Mouse (Mus musculus) heart, embryonic 13.5 days (tissue): Measurements from ENCODE around the gene Map1b. TPM values are rescaled to one million over a fixed set of nuclear protein-coding genes. Genes with fewer than 3 reads are reported as not detected.

Experiments used
- ATAC-seq: fragments of 200-750 bp; cut with Nextera tagmentation; 2 replicates; pipeline ENCODE4 v1.8.0; 2017; ENCODE audit warnings: moderate TSS enrichment; ENCODE audit not compliant: insufficient number of reproducible peaks, low FRiP score, low TSS enrichment; ENCODE audit errors: extremely low read depth
- H3K27ac ChIP-seq: fragments of 300-500 bp; sonication (generic); replicated peaks from 2 replicates; pipeline ENCODE4 v1.5.1; 2015; ENCODE audit warnings: moderate library complexity, mild to moderate bottlenecking, inconsistent platforms
- H3K27me3 ChIP-seq: fragments of 300-500 bp; sonication (generic); replicated peaks from 2 replicates; pipeline ENCODE4 v1.6.1; 2015; ENCODE audit warnings: mild to moderate bottlenecking, inconsistent platforms
- H3K36me3 ChIP-seq: fragments of 300-500 bp; sonication (generic); 2 replicates; pipeline ENCODE4 v1.6.1; 2015; ENCODE audit warnings: mild to moderate bottlenecking, inconsistent platforms
- H3K4me1 ChIP-seq: fragments of 300-500 bp; sonication (generic); 2 replicates; pipeline ENCODE4 v1.6.1; 2015; ENCODE audit warnings: inconsistent platforms
- H3K4me2 ChIP-seq: fragments of 300-500 bp; sonication (generic); 2 replicates; pipeline ENCODE4 v1.6.1; 2015; ENCODE audit warnings: inconsistent platforms, mild to moderate bottlenecking, moderate library complexity
- H3K4me3 ChIP-seq: fragments of 300-500 bp; sonication (generic); 2 replicates; pipeline ENCODE4 v1.5.1; 2015; ENCODE audit warnings: moderate library complexity, mild to moderate bottlenecking, inconsistent platforms
- H3K9ac ChIP-seq: fragments of 300-500 bp; sonication (generic); 2 replicates; pipeline ENCODE4 v1.6.1; 2015; ENCODE audit warnings: inconsistent platforms, mild to moderate bottlenecking, moderate library complexity
- H3K9me3 ChIP-seq: fragments of 300-500 bp; sonication (generic); 2 replicates; pipeline ENCODE4 v1.6.1; 2016; ENCODE audit warnings: inconsistent platforms
- WGBS: fragments of 180-500 bp; shearing (Covaris S2); methylation state at CpG from one replicate; pipeline ENCODE4 v1.1.7; 2015; ENCODE audit warnings: mixed read lengths; 5-methylcytosine and 5-hydroxymethylcytosine counted together
- polyA plus RNA-seq: library from polyadenylated mRNA; unstranded; fragments of >200 nt; fragmentation: Nextera tagmentation; extraction: Ambion mirVana; gene quantifications from 2 replicates; pipeline ENCODE4 v1.2.1, GENCODE M21; 2015

Gene Map1b
- polyA plus RNA-seq, 1 experiment from 2014 or later: 111 TPM

- Histone ChIP-seq H3K4me2 (no peak overlapping the region), H3K9me3 (no peaks in the 10 kb centered on the region), H3K4me3 (no peak overlapping the region), H3K4me1 (peaks cover 20% of the 10 kb centered on the region), H3K27ac (no peak overlapping the region), H3K9ac (no peak overlapping the region), H3K36me3 (peaks cover 9% of the 10 kb centered on the region), H3K27me3 (no peaks in the 10 kb centered on the region)
- WGBS: 82% methylated on average over 4 of the region's 4 CpGs
- no peak for ATAC-seq
Observed at GRCm38 (mm10) chr13:99461886-99462285, 54.5 kb downstream of the Map1b start.

GRCm38 (mm10) chr13:99459612-99460011 lies 56.7 kb downstream of the Map1b start:
- ATAC-seq: no peak
- peaks cover 25% of the 10 kb centered on the region for H3K4me1 ChIP-seq
- no peak overlapping the region for H3K4me2 ChIP-seq
- H3K4me3 ChIP-seq: no peak overlapping the region
- H3K27ac ChIP-seq: peak overlapping the region; percentile 41; the same call in 1 of the 2 replicates
- H3K9me3 ChIP-seq: no peaks in the 10 kb centered on the region
- H3K9ac ChIP-seq: no peak overlapping the region
- H3K36me3 ChIP-seq: peaks cover 9% of the 10 kb centered on the region
- H3K27me3 ChIP-seq: no peaks in the 10 kb centered on the region
- WGBS: 57% methylated on average over 4 of the region's 4 CpGs

GRCm38 (mm10) chr13:99458658-99459386 lies 57.5 kb downstream of the Map1b start:
- no peak for ATAC-seq
- WGBS: 65% methylated on average over 12 of the region's 12 CpGs
- H3K27me3 ChIP-seq: no peaks in the 10 kb centered on the region
- peaks cover 9% of the 10 kb centered on the region for H3K36me3 ChIP-seq
- H3K4me1 ChIP-seq: peaks cover 26% of the 10 kb centered on the region
- H3K9me3 ChIP-seq: no peaks in the 10 kb centered on the region
- peak overlapping the region; percentile 41; the same call in 1 of the 2 replicates for H3K27ac ChIP-seq
- no peak overlapping the region for H3K4me2 ChIP-seq
- no peak overlapping the region for H3K4me3 ChIP-seq
- H3K9ac ChIP-seq: no peak overlapping the region

GRCm38 (mm10) chr13:99454977-99455376 lies 61.4 kb downstream of the Map1b start:
- no peaks in the 10 kb centered on the region for H3K27me3 ChIP-seq
- H3K27ac ChIP-seq: peak overlapping the region; percentile 12; the same call in 1 of the 2 replicates
- ATAC-seq: no peak
- H3K9me3 ChIP-seq: no peaks in the 10 kb centered on the region
- no peak overlapping the region for H3K4me3 ChIP-seq
- H3K9ac ChIP-seq: no peak overlapping the region
- H3K36me3 ChIP-seq: no peaks in the 10 kb centered on the region
- WGBS: 58% methylated on average over 7 of the region's 7 CpGs
- peaks cover 36% of the 10 kb centered on the region for H3K4me1 ChIP-seq
- no peak overlapping the region for H3K4me2 ChIP-seq

- H3K27ac ChIP-seq: no peak overlapping the region
- ATAC-seq: no peak
- no peak overlapping the region for H3K4me2 ChIP-seq
- no peak overlapping the region for H3K4me3 ChIP-seq
- peaks cover 33% of the 10 kb centered on the region for H3K4me1 ChIP-seq
- 88% methylated on average over 3 of the region's 3 CpGs for WGBS
- no peaks in the 10 kb centered on the region for H3K36me3 ChIP-seq
- H3K9ac ChIP-seq: no peak overlapping the region
- H3K27me3 ChIP-seq: no peaks in the 10 kb centered on the region
- H3K9me3 ChIP-seq: no peaks in the 10 kb centered on the region
Observed at GRCm38 (mm10) chr13:99452444-99452843, 63.9 kb downstream of the Map1b start.

- Histone ChIP-seq H3K27me3 (no peaks in the 10 kb centered on the region), H3K4me2 (no peak overlapping the region), H3K9ac (no peak overlapping the region), H3K4me1 (peaks cover 42% of the 10 kb centered on the region), H3K9me3 (no peaks in the 10 kb centered on the region), H3K4me3 (no peak overlapping the region), H3K27ac (peak overlapping the region; percentile 29; the same call in 1 of the 2 replicates), H3K36me3 (no peaks in the 10 kb centered on the region)
- no peak for ATAC-seq
- 66% methylated on average over 5 of the region's 5 CpGs for WGBS
Observed at GRCm38 (mm10) chr13:99451276-99451675, 65.1 kb downstream of the Map1b start.

GRCm38 (mm10) chr13:99450766-99451165 lies 65.6 kb downstream of the Map1b start:
- Histone ChIP-seq H3K9ac (no peak overlapping the region), H3K4me1 (peaks cover 47% of the 10 kb centered on the region), H3K9me3 (no peaks in the 10 kb centered on the region), H3K27ac (peak overlapping the region; percentile 29; the same call in 1 of the 2 replicates), H3K4me3 (no peak overlapping the region), H3K36me3 (no peaks in the 10 kb centered on the region), H3K4me2 (no peak overlapping the region), H3K27me3 (no peaks in the 10 kb centered on the region)
- no peak for ATAC-seq
- 64% methylated on average over 7 of the region's 7 CpGs for WGBS

GRCm38 (mm10) chr13:99449547-99449946 lies 66.8 kb downstream of the Map1b start:
- no peak for ATAC-seq
- H3K4me1 ChIP-seq: peaks cover 45% of the 10 kb centered on the region
- no peaks in the 10 kb centered on the region for H3K36me3 ChIP-seq
- no peak overlapping the region for H3K4me3 ChIP-seq
- no peaks in the 10 kb centered on the region for H3K27me3 ChIP-seq
- no peaks in the 10 kb centered on the region for H3K9me3 ChIP-seq
- H3K9ac ChIP-seq: no peak overlapping the region
- H3K4me2 ChIP-seq: no peak overlapping the region
- 78% methylated on average over 4 of the region's 4 CpGs for WGBS
- no peak overlapping the region for H3K27ac ChIP-seq

- H3K9me3 ChIP-seq: no peaks in the 10 kb centered on the region
- no peak overlapping the region for H3K27ac ChIP-seq
- H3K36me3 ChIP-seq: peaks cover 6% of the 10 kb centered on the region
- H3K4me3 ChIP-seq: no peak overlapping the region
- 69% methylated on average over 4 of the region's 4 CpGs for WGBS
- H3K4me2 ChIP-seq: no peak overlapping the region
- H3K27me3 ChIP-seq: no peaks in the 10 kb centered on the region
- peaks cover 48% of the 10 kb centered on the region for H3K4me1 ChIP-seq
- ATAC-seq: no peak
- no peak overlapping the region for H3K9ac ChIP-seq
Observed at GRCm38 (mm10) chr13:99448278-99448677, 68.1 kb downstream of the Map1b start.

- peak overlapping the region; percentile 34; the same call in 1 of the 2 replicates for H3K27ac ChIP-seq
- no peaks in the 10 kb centered on the region for H3K27me3 ChIP-seq
- H3K9me3 ChIP-seq: no peaks in the 10 kb centered on the region
- WGBS: 53% methylated on average over 11 of the region's 11 CpGs
- no peak for ATAC-seq
- peaks cover 48% of the 10 kb centered on the region for H3K4me1 ChIP-seq
- no peak overlapping the region for H3K4me3 ChIP-seq
- no peak overlapping the region for H3K9ac ChIP-seq
- H3K36me3 ChIP-seq: peaks cover 7% of the 10 kb centered on the region
- no peak overlapping the region for H3K4me2 ChIP-seq
Observed at GRCm38 (mm10) chr13:99447403-99448199, 68.7 kb downstream of the Map1b start.

GRCm38 (mm10) chr13:99447002-99447401 lies 69.3 kb downstream of the Map1b start:
- Histone ChIP-seq H3K4me2 (no peak overlapping the region), H3K9ac (no peak overlapping the region; the same call in 1 of the 2 replicates), H3K27ac (peak overlapping the region; percentile 34; the same call in 1 of the 2 replicates), H3K9me3 (no peaks in the 10 kb centered on the region), H3K4me3 (no peak overlapping the region), H3K4me1 (peaks cover 48% of the 10 kb centered on the region), H3K36me3 (peaks cover 9% of the 10 kb centered on the region), H3K27me3 (no peaks in the 10 kb centered on the region)
- no peak for ATAC-seq
- 76% methylated on average over 7 of the region's 7 CpGs for WGBS
